Mouse (Mus musculus): ENCODE results near the gene Srsf4.

GRCm38 (mm10) chr4:131854950-131855349 is 18.5 kb upstream of the Srsf4 start:
- no peak for TF ChIP-seq ZNF384 (IDR thresholded peaks at IDR 0.05; ENCODE audit: low read depth, low read length)
- no peak for TF ChIP-seq ZC3H11A (IDR thresholded peaks at IDR 0.05; ENCODE audit: borderline replicate concordance, low read depth, low read length)
- TF ChIP-seq HCFC1 (IDR thresholded peaks at IDR 0.05; ENCODE audit: borderline replicate concordance, insufficient read depth, low read length) = no peak

Data from ES-E14 (cell line).